Mouse (Mus musculus) spleen, postnatal 4 days (tissue): ENCODE measurements around the gene Alg11.

Source experiments
- DNase-seq, 2 experiments: peaks; one replicate each; pipeline ENCODE4 v3.0.0; 2022; ENCODE audit warnings: low spot score in 2 of 2

Alg11 gene

GRCm38 (mm10) chr8:22060446-22060889 lies at the start of gene Alg11:
Gene Alg11 (plus strand): TSS chr8:22060721.
- peak; percentile 97 to 98 for DNase-seq

DNA sequence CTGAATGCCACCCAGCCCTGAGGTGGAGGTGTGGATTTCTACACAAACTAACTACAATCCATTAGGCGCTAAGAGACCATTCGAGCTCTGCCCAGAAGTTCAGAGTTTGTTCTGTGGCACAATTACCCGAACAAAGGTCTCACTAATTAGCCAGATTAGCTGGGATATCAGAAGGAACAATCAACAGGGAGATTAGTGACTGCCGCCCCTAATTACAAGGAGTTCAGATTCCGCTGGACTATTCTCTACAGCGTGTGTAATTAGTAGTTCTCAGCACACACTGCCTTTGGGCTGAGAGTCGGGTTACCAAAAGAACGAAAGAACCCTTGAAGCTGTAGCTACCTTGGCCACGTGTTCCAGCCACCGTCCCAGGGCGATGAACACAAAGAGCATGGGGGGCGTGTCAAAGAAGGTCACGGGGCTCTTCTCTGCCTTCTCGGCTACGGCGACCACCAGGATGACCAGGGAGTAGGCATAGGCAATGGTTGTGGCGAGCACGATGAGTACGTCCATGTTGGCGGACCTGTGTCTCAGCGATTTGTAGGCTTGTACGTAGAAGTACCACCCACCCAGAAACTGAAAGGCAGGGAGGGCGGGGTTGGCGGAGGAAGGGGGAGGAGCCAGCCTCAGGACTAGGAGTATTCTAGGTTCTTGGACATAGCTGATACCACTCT lies 47.4 kb upstream of the Alg11 start:
- no peak for DNase-seq

GRCm38 (mm10) chr8:22017731-22018130 lies 42.8 kb upstream of the Alg11 start:
- no peak for DNase-seq

DNA sequence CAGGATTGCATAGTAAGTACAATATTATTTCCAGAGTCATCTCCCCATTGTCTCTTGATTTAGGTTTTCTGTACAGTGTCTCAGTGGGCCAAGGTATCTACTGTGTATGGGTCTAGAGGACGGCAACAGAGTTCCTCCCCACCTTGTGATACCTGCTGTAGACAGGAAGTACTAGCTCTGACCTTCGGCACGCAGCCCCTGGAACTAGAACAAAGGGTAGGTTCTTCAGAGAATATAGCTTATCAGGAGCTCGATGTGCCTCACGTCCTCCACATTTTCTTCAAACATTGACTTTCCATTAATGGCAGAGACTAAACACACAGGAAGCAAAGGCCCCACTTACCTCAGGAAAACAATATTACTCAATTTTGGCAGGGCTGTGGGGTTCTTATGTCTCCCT lies 41.0 kb upstream of the Alg11 start:
- DNase-seq, result no peak

- DNase-seq, result no peak
Observed at GRCm38 (mm10) chr8:22022244-22022643, 38.3 kb upstream of the Alg11 start.

DNA sequence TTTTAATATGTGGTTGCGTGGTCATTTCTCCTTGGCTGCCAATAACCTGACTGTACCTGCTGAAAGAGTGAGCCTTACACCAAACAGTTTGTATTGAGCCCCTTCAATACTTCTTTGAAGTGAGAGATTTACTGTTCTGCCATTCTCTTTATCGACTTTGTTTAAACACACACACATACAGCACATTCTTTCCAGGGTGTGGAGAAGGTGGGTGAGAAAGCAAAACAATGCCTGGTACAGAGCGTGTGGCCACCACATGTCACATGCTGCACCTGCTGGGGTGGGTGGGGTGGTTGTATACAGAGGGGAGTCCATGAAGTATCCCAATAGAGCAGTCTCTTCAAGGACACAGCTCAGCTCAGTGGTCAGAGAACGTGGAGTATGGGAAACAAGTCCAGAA lies 35.3 kb upstream of the Alg11 start:
- no peak for DNase-seq

- no peak for DNase-seq
Observed at GRCm38 (mm10) chr8:22028973-22029372, 31.5 kb upstream of the Alg11 start.

DNA sequence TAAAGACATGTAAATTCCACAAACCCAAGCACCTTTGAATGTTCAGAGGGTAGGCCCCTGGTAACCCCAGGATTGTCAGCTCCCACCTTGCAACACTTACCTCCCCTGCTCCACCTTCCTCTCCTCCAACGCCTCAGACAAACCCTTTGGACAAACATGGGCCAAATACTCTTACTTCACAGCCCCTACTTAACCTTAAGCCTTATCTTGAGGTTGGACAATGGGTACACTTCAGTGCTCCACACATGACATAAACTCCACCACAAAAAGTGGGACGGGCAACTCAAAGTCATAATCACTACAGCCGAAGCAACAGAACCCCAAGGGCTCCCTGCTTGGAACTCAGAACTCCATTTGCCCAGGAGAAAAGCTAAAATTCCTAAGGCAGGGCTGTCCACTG lies 29.5 kb upstream of the Alg11 start:
- no peak for DNase-seq

- no peak for DNase-seq
Observed at GRCm38 (mm10) chr8:22036137-22036536, 24.4 kb upstream of the Alg11 start.

DNA sequence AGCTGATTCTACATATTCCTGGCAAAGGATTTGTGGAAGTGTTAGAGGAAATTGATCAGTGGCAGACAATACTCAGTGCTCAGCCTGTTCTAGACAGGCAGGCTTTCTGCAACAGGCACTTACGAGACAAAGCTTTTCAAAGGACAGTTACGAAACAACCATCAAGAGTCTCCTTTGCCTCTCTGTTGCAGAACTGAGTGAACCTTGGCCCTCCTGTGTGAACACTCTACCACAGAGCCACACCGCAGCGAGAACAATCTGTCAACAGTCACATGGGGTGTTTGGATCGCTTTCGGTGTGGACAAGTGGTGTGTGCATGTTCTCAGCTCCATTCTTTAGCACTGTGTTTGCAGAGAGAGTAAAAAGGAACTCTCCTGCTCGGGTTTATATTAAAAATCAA lies 23.5 kb upstream of the Alg11 start:
- DNase-seq, result no peak

GRCm38 (mm10) chr8:22039468-22040152 lies 20.9 kb upstream of the Alg11 start:
- DNase-seq, result peak in 1 of 2 experiments; percentile 54

DNA sequence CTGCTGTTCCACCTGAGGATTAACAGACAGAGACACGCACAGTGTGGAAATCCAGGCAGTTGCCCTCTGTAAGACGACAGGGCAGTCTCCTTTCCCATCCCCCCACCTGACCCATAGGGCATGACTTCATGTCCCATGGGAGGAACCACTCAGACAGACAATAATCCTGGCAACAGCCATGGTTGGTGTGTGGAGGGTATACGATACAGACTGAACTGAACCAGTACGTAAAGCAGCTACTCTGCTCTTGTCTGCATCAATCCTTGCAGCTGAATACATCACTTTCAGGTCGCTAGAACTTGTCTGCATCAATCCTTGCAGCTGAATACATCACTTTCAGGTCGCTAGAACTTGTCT lies 20.4 kb upstream of the Alg11 start:
- DNase-seq, result peak in 1 of 2 experiments; percentile 38

DNA sequence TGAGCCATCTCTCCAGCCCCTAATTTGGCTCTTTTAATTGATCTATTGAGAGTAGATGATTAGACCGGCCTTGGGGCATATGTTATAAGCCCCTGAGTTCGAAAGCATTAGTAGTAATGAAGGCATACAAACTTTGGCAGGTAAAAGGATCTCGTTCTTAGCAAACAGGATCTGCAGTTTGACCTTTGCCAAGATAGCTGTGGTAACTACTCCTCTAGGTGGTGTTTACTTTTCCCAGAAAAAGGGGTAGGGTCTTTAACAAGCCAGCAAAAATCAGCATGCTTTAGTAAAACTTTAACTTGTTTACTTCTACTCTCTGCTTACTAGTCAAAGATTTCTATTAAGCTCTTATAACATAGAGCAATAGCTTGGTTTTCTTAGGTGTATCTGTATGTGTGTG lies 18.0 kb upstream of the Alg11 start:
- DNase-seq, result no peak

GRCm38 (mm10) chr8:22043706-22044105 lies 16.8 kb upstream of the Alg11 start:
- DNase-seq, result no peak

GRCm38 (mm10) chr8:22047699-22048464 lies 12.6 kb upstream of the Alg11 start:
- DNase-seq, result peak; percentile 42 to 78

DNA sequence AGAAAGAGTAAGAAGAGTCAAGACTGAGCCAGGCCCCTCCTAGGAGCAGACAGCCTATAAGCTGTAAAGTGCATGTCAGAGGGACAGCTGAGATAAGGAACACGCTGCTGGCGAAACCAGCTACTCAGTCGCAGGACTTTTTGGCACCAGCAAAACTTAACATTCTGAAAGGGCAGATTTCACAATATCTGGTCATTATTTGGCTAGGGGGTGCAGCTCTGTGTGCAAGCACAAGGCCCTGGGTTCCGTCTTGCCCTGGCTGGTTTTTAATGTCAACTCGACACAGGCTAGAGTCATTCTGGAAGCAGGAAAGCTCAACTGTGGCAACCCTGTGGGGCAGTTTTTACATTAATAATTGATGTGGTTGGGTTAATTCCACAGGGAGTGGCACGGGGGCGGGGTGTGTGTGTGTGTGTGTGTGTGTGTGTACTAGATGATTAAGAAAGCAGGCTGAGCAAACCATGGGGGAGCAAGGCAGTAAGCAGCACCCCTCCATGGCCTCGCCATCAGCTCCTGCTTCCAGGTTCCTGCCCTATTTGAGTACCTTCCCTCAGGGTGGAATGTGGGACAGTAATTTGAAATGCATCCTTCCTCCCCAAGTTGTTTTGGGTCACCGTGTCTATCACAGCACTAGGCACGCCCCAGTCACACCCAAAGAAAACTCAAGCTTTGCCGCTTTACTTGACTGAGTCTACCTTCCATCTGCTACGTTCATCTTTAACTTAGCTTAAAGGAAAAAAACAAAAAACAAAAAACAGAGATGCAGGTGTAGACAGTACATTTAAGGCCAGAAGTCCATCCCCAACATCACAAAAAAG lies 5.6 kb upstream of the Alg11 start:
- DNase-seq, result peak in 1 of 2 experiments; percentile 25

- no peak for DNase-seq
Observed at GRCm38 (mm10) chr8:22055492-22055877, 5.0 kb upstream of the Alg11 start.

DNA sequence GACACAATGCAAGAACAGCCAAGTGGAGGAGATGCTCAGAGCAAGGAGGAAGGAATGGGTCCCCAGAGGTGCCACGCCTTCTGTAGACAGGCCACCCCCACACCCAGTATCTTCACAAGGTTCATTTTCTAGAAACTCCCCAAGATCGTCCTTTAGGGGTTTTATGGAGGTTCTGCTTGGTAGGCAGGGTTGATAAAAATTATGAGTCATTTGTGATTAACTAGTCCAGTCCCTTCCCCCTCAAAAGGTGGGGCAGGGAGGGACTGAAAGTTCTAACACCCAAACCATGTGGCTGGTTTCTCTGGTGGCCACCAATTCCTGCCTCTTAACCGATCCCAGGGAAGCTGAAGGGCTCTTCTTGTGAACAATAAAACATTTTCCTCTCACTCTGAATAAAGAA lies 3.7 kb upstream of the Alg11 start:
- no peak for DNase-seq

GRCm38 (mm10) chr8:22058368-22058767 lies 2.2 kb upstream of the Alg11 start:
- no peak for DNase-seq

DNA sequence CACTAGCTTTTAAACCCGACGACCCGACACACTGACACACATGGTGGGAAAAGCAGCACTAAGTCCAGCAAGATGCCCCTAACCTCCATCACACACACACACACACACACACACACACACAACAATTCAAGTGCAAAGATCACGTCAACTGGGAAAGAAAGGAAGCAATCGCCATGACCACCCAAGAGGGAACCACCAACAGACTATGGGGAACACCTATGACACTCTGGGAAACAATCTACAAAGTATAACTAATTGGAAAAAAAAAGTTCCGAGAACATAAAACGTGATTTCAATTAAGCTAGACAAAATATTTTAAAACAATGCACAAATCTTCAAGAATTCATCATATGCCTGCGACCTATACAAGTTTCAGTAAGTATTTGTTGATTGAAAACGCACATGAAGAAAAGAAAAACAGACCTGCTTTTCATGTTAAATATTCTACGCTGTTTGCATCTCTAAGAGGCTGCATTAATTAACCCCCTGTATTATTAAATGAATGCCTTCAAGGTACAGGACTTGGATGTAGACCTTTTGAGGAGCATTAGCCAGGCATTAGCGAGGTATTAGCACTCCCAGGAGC lies 1.3 kb upstream of the Alg11 start:
- DNase-seq, result no peak

- no peak for DNase-seq
Observed at GRCm38 (mm10) chr8:22059821-22060445, 588 bp upstream of the Alg11 start, which contains the start of gene Atp7b. Gene Atp7b (minus strand): TSS chr8:22060305.
